Mouse (Mus musculus): ENCODE measurements around the gene Cluh.
A peak's percentile ranks its signal among the peaks of the same experiment; 100 is the strongest.

Gene Cluh

DNA sequence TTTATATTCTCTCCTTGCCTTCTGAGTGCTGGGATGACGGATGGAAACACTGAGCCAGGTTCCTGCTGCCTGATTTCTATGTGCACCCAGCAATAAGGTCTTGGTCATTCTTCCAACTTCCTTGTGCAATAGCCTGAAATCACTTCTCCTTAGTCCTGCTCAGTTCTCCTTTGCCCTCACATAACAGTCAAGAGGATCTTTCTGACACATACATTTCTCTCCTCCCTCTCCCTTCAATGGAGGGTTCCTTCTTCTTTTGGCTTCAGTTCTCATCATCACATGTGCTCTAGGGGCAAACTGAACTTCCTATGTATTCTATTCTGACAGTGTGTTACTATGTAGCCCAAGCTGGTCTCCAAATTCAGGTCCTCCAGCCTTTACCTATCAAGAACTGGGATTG is 1.3 kb upstream of the Cluh start:
- no peak for DNase-seq (ENCODE audit: low read depth, low spot score)

DNA sequence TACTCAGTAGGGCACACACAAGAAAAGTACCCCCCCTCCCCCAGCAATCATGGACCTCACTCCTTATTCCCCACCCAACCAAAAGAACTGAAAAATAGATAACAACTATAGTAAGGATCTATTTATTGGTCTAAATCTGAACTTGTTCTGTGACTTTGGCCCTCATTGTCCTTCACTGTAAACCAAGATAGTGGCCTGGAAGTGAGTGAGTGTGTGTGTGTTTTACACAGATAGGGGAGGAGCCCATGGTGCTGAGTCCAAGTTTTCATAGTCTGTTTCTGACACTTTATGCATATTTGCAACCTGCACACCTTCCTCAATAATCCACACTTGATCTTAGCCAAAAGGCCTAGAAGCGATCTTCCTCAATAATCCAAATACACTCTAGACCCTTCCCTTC is 619 bp upstream of the Cluh start:
- no peak for DNase-seq (ENCODE audit: low read depth, low spot score)

DNA sequence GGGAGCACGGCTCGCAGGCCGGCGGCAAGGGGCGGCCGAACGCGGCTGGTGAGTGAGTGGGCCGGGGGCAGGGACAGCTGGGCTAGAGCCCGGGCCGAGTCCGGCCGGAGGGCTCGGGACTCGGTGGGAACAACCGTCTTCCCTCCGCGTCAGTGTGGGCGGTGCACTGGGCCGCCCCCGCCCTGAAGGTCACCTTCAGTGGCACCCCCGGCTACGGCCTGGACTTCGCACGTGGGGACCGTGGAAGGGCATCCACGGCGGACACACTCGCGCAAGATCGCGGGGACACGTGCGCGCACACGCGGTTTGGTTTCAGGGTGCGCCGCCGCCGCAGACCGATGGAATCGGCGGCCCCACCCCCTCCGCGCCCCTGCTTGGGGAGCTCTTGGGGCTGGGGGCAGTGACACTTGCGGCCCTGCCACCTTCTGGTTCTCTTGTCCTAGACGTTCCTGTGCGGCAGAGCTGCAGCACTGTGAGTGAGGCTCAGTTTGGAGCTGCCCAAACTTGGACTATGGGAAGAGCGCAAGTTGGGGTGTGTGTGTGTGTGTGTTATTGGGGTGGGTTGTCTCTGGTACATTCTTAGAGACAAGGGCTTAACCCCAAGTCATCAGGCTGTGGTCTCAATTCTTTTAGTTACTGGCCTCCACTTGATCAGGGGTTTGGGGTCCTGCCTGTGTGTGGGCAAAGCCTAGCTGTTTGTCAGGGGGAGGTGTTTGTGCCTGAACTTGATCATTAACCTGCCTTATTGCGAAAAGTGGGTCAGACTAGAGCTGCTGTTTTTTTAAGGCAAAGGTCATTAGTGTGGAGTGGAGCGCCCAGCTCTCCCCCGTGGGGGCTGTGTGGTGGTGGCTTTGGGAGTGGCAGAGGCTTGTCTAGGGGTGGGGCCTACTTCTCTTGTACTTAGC is 604 bp downstream of the Cluh start:
- peak; percentile 52 for DNase-seq (ENCODE audit: low read depth, low spot score)

- no peak for DNase-seq (ENCODE audit: low read depth, low spot score)
These were observed 1.3 kb downstream of the Cluh start for GRCm38 (mm10) chr11:74650576-74651100.

GRCm38 (mm10) chr11:74652791-74653191 is 3.5 kb downstream of the Cluh start:
- no peak for DNase-seq (ENCODE audit: low read depth, low spot score)

GRCm38 (mm10) chr11:74653385-74653784 is 4.1 kb downstream of the Cluh start:
- no peak for DNase-seq (ENCODE audit: low read depth, low spot score)

GRCm38 (mm10) chr11:74655941-74656340 is 6.6 kb downstream of the Cluh start:
- no peak for DNase-seq (ENCODE audit: low read depth, low spot score)

DNA sequence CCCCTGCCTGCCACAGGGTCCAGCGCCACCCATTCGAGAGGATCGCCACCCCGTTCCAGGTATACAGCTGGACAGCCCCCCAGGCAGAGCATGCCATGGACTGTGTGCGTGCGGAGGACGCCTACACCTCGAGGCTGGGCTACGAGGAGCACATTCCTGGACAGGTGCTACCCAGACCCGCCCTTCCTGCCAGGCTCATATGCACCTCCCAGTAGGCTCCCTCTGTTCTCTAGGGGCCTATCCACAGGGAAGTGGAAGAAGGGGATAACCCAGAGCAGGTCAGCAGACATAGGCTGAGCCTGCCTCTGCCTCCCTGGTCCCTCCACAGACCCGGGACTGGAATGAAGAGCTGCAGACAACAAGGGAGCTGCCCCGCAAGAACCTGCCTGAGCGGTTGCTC is 11.0 kb downstream of the Cluh start:
- no peak for DNase-seq (ENCODE audit: low read depth, low spot score)

GRCm38 (mm10) chr11:74661641-74662040 is 12.3 kb downstream of the Cluh start:
- no peak for DNase-seq (ENCODE audit: low read depth, low spot score)

DNA sequence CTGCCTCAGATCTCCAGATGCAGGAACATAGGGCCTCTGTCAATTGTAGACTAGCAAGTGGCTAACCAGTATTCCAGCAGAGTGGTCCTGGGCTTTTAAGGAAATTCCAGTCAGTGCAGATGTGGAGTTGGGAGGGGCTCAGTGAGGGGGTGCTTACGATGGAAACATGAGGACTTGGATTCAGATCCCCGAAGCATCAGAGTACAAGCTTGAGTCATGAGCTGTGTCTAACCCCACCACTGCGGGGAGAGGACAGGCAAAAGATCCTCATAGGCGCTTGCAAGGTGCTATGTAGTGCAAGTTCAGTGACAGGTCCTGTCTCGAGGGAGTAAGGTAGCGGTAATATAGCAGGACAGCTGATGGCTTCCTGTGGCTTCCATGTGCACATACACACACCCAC is 12.9 kb downstream of the Cluh start:
- DNase-seq (ENCODE audit: low read depth, low spot score), result no peak

DNA sequence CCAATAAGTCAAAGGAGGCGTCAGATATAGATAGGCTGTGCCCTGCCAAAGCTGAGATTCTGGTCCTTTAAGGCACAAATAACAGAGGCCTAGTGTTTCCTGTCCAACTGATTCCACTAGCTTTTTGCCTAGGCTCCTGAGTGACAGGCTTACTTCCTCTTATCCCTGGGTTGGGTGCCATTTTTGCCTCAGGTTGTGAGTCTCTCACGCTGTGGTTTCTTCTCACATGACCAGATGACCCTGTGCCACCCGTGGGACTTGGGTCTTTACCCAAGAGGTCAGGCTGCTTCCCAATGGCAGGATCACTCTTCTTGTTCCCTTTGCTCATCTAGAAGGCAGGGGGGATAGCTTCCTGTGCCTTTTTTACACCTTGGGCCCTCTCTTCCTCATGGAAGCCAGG is 15.0 kb downstream of the Cluh start:
- no peak for DNase-seq (ENCODE audit: low read depth, low spot score)

DNA sequence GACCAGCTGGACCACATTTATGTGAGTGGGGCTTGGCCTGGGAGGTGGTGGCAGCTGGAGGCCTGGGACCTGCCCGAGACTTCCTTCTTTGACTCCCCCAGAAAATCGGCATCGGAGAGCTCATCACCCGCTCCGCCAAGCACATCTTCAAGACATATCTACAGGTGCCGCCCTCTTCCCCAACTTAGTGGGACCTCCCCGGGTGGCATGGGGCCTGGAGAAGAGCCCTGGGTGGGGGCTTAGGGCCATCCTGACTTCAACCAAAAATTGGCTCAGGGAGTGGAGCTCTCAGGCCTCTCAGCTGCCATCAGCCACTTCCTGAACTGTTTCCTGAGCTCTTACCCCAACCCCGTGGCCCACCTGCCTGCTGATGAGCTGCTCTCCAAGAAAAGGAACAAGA is 15.6 kb downstream of the Cluh start:
- DNase-seq (ENCODE audit: low read depth, low spot score), result no peak

- no peak for DNase-seq (ENCODE audit: low read depth, low spot score)
These were observed 16.5 kb downstream of the Cluh start for GRCm38 (mm10) chr11:74665631-74666283.

DNA sequence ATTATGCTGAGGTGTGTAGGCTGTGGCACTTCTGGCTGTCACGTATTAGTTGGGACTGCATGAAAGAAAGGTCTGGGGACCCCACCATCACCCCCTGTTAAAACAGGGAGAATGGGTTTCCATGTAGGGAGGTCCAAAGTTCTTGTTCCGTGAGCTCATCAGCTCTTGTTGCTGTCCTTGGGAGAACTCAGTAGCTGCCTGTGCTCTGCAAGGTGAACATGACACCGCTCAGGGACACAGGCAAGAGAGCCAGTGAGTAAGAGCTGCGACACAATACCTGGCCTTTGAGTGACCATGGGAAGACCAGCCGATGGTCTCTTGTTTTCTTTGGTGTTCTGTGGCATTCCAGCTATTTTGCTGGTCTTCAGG is 17.0 kb downstream of the Cluh start:
- no peak for DNase-seq (ENCODE audit: low read depth, low spot score)

DNA sequence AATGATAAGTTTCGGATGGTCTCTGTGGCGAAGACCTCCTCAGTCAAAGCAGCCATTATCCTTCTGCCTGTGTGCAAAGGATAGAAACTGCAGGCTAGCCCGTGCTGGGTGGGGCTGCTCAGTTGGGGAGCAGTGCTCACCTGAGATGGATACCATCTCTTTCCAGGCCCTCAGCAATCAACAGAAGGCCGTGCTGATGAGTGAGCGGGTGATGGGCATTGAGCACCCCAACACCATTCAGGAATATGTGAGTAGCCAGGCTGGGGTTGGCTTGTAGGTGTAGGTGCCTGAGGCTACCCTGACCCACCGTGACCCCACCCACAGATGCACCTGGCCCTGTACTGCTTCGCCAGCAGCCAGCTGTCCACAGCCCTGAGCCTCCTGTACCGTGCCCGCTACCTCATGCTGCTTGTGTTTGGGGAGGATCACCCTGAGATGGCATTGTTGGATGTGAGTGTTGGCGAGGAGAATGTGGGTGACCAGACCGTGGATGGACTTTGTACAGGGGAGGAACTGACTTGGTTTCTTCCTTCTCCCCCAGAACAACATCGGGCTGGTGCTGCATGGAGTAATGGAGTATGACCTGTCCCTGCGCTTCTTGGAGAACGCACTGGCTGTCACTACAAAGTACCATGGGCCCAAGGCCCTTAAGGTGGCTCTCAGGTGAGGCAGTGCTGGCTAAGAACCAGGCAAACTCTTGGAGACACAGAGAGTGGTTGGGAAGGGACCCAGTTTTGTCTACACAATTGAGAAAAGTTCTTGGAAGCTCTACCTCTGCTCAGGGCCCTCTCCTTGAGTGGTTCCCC is 17.7 kb downstream of the Cluh start:
- no peak for DNase-seq (ENCODE audit: low read depth, low spot score)

GRCm38 (mm10) chr11:74667582-74668010 is 18.3 kb downstream of the Cluh start:
- no peak for DNase-seq (ENCODE audit: low read depth, low spot score)

GRCm38 (mm10) chr11:74668466-74668865 is 19.2 kb downstream of the Cluh start:
- no peak for DNase-seq (ENCODE audit: low read depth, low spot score)

DNA sequence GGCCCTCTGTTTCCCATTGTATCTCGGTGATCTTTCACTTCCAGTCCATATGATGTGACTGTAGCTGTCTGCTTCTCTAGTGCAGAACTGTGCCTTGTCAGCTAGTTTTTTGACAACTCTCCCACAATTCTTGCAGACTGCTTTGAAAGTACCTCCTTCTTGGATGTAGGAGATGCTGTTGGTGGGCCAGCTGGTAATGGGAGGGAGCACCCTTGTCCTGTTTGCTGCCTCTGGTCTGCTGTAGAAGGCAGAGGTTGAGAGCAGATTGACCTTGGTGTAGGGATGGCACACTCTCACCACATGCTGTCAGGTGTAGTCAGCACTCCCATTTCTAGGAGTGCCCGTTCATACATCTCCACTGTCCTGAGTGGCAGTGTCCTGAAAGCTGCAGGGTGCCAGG is 19.7 kb downstream of the Cluh start:
- DNase-seq (ENCODE audit: low read depth, low spot score), result no peak

DNA sequence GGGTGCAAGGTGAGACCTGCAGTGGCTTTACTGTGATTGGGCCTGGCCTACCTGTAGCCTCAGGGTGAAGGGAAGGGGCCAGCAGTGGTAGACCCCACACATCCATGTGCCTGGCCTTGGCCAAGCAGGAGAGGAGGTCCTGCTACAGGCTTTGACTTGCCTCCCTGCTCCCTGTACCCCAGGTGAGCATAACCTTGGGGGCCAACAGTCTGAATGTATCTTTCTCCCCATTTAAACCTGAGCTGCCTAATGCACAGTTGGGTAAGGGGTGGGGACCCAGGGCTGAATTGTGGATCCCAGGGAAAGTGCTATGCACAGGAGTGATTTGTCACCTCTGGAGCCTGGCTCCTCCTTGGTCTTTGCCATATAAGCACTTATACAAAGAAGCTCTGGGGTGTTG is 20.9 kb downstream of the Cluh start:
- no peak for DNase-seq (ENCODE audit: low read depth, low spot score)

DNA sequence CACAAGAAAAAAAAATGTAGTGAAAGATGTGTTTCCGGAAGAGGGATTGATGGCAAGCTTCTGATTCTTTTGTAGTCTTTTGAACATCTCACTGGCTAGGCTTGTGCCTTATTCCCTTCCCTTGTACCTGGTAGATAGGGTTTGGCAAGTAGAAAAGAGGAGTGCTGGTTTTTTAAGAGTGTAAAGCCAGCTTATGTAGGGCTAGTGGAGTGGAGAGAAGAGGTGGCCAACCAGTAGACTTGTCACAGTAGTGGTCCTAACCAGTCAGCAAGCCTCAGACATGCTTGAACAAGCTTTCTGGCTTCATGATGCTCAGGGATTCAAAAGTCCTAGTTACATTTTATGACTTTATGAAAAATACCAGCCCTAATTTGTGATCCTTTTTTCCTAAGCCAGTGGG is 21.7 kb downstream of the Cluh start:
- no peak for DNase-seq (ENCODE audit: low read depth, low spot score)

DNA sequence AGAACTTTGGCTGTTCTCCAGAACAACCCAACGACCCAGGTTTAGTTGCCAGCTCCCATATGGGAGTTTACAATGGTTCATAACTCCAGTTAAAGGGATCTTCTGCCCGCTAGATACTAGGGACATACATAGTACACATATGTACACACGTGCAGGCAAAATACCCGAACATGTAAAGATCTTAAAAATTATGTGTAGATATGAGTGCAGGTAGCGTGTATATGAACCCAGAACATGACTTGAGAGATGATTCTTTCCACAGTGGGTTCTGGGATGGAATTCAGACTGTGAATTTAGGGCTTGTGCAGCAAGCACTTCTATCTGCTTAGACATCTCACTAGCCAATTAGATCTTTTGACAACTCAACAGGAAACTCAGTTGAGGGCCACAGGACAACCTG is 22.5 kb downstream of the Cluh start:
- no peak for DNase-seq (ENCODE audit: low read depth, low spot score)

DNA sequence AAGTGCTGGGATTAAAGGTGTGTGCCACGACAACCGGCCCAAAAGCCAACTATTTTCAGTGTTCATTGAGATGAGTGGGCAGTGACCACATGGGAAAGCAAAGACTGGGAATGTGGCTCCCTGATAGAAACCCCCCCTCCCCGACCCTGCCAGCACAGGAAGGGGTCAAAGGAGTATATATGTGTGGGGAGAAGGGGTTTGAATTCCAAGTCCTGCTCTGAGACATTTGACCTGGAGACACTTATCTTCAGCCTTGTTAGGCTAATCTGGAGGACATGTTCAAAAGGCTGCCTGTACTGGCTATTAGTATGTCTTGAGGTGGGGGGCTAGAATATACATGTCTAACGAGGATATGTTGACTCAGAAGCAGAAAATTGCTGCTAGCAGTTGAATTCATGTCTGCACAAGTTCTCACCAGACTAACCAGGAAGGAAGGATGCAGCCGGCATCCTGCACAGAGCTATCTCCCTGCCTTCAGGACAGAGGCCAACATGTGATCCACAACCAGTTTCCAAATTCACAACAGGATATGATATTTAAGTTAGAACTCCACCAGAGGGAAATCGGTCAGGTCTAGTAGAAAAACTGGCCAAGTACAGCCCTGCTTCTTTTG is 23.7 kb downstream of the Cluh start:
- no peak for DNase-seq (ENCODE audit: low read depth, low spot score)

All from CD4-positive helper T cell, adult 2 months (primary cell).